Mouse (Mus musculus): ENCODE data around the gene Sncg.

DNA sequence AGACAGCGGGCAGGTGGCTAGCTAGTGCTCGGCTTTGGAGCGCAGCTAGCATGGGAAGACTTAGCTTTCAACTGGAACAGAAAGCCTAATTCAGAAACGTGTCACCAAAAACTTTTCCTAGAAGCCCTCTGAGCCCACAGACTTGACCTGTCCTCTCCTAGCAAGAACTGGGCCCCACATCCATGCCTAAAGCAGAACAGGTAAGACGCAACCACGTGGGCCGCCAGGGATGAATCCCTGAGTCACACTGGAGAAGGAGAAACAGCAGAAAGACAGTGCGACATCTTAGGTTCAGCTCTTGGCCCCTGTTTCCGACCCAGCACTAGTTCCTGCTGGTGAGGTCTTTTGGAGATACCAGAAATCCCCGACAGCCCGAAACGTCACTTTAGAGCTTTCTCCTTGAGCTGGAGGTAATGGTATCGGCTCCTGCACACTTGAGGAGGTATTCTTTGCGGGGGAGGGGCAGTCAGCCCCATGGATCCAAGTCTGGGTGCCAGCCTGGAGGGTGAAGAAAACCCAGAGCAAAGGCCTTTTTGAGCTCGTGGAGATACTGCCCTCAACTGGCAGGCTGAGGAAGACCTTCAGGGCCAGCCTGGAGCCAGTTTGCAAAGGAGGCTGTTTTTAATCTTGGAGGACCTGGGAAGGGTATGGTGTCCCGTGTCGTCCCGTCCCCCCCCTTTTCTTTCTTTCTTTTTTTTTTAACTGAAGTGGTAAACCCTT is 11.7 kb downstream of the Sncg start:
- peak; percentile 95 for TF ChIP-seq CTCF (IDR thresholded peaks at IDR 0.05; ENCODE audit: low read depth, low read length)
- no peak for TF ChIP-seq POLR2A (IDR thresholded peaks at IDR 0.05; ENCODE audit: extremely low read depth, insufficient read depth, low read length)
